29 mouse cellular contexts compared by ENCODE assay signal in genomic region chr17:51415746-51416145, GRCm38 (mm10).
DNase-seq lines count a peak whose midpoint lies in the region; ATAC-seq and TF ChIP-seq lines count a peak whose summit lies in the region.
"Had no signal": no experiment of that assay in that cellular context is flagged by ENCODE, and none has a peak within 500 bp of the region (broad histone marks: within the 10 kb centered on the region; RNA-seq: fewer than 3 reads in every experiment).

No protein-coding gene starts in this region.

- no peak overlapping the region for H3K4me2 ChIP-seq in heart, embryonic 12.5 days
- no peak overlapping the region for H3K4me2 ChIP-seq in lung, embryonic 14.5 days
- H3K4me2 ChIP-seq: embryonic facial prominence, embryonic 12.5 days; hindbrain, embryonic 15.5 days; limb, embryonic 12.5 days; midbrain, embryonic 11.5 days; stomach, embryonic 15.5 days had no signal

- no peaks in the 10 kb centered on the region for H3K9me3 ChIP-seq in heart, embryonic 12.5 days (replicated peaks)
- no peaks in the 10 kb centered on the region for H3K9me3 ChIP-seq in lung, embryonic 14.5 days (ENCODE audit: low read depth, low read length)
- H3K9me3 ChIP-seq: embryonic facial prominence, embryonic 12.5 days; hindbrain, embryonic 10.5 days; hindbrain, embryonic 15.5 days; limb, embryonic 12.5 days; stomach, embryonic 15.5 days had no signal

- H3K27me3 ChIP-seq in heart, embryonic 12.5 days (replicated peaks), result no peaks in the 10 kb centered on the region
- no peaks in the 10 kb centered on the region for H3K27me3 ChIP-seq in lung, embryonic 14.5 days (ENCODE audit: insufficient read depth, low read length)
- H3K27me3 ChIP-seq: embryonic facial prominence, embryonic 12.5 days; hindbrain, embryonic 15.5 days; limb, embryonic 12.5 days; stomach, embryonic 15.5 days had no signal

- H3K36me3 ChIP-seq in heart, embryonic 12.5 days, result no peaks in the 10 kb centered on the region
- no peaks in the 10 kb centered on the region for H3K36me3 ChIP-seq in lung, embryonic 14.5 days (ENCODE audit: insufficient read depth)
- H3K36me3 ChIP-seq: embryonic facial prominence, embryonic 12.5 days; G1E; hindbrain, embryonic 10.5 days; hindbrain, embryonic 15.5 days; limb, embryonic 12.5 days; stomach, embryonic 15.5 days had no signal

- no peak overlapping the region for H3K27ac ChIP-seq in heart, embryonic 12.5 days (ENCODE audit: poor library complexity, severe bottlenecking)
- H3K27ac ChIP-seq in lung, embryonic 14.5 days (ENCODE audit: low read depth), result no peak overlapping the region
- H3K27ac ChIP-seq: embryonic facial prominence, embryonic 12.5 days; hindbrain, embryonic 10.5 days; hindbrain, embryonic 15.5 days; limb, embryonic 12.5 days; stomach, embryonic 15.5 days had no signal

- intact Hi-C loops in heart, postnatal 10 days (cut with DNase I), result no loop called here

- ATAC-seq in heart, embryonic 12.5 days (ENCODE audit: insufficient number of reproducible peaks, low FRiP score), result no peak
- no peak for ATAC-seq in lung, embryonic 14.5 days (ENCODE audit: insufficient read depth)
- ATAC-seq: forebrain, embryonic 14.5 days; inflammation-experienced regulatory T-cells, adult 6 months; liver, postnatal 0 days; midbrain, embryonic 16.5 days had no signal

- WGBS in heart, embryonic 12.5 days, result 69% methylated on average over 6 of the region's 6 CpGs
- 77% methylated on average over 6 of the region's 6 CpGs for WGBS in lung, embryonic 14.5 days

- DNase-seq in adrenal gland, postnatal 14 days, result peak; percentile 9
- DNase-seq in adrenal gland, postnatal 4 days (ENCODE audit: low spot score in 2 of 2), result no peak
- DNase-seq in heart, postnatal 10 days, result peak; percentile 13 to 15
- DNase-seq in lung, embryonic 14.5 days, result peak; percentile 46
- DNase-seq in lung, postnatal 36 days, result no peak
- DNase-seq in testis, postnatal 10 days (ENCODE audit: low spot score), result peak; percentile 47
- DNase-seq in testis, postnatal 14 days (ENCODE audit: low spot score), result no peak
- DNase-seq: adrenal gland, postnatal 25 days; cerebellum, adult 8-10 months; embryo, embryonic 11 days; gastrocnemius, postnatal 36 days; kidney, adult 11 months; kidney, postnatal 14 days; layer of hippocampus, adult 9-11 months; liver, postnatal 0 days; right cerebral cortex, postnatal 25 days; thymus, adult 18-20 months; thymus, postnatal 25 days had no signal

- H3K9ac ChIP-seq in heart, embryonic 12.5 days, result no peak overlapping the region
- H3K9ac ChIP-seq in lung, embryonic 14.5 days, result no peak overlapping the region
- H3K9ac ChIP-seq: embryonic facial prominence, embryonic 12.5 days; hindbrain, embryonic 15.5 days; limb, embryonic 12.5 days; liver, postnatal 0 days; stomach, embryonic 15.5 days had no signal

- no peak for TF ChIP-seq CTCF in lung, embryonic 14.5 days (IDR thresholded peaks at IDR 0.05; ENCODE audit: low read depth)

- H3K4me1 ChIP-seq in heart, embryonic 12.5 days (replicated peaks), result no peaks in the 10 kb centered on the region
- H3K4me1 ChIP-seq in lung, embryonic 14.5 days (ENCODE audit: insufficient read depth), result no peaks in the 10 kb centered on the region
- H3K4me1 ChIP-seq: embryonic facial prominence, embryonic 12.5 days; hindbrain, embryonic 10.5 days; hindbrain, embryonic 15.5 days; limb, embryonic 12.5 days; stomach, embryonic 15.5 days had no signal

- no peak overlapping the region for H3K4me3 ChIP-seq in heart, embryonic 12.5 days
- no peak overlapping the region for H3K4me3 ChIP-seq in lung, embryonic 14.5 days (ENCODE audit: low read depth, low read length)
- H3K4me3 ChIP-seq: embryonic facial prominence, embryonic 12.5 days; hindbrain, embryonic 10.5 days; hindbrain, embryonic 15.5 days; limb, embryonic 12.5 days; stomach, embryonic 15.5 days had no signal

Comparison
In these comparisons a context has a peak if more than half of its experiments do, and no peak if none do; other contexts are left out.
1. DNase-seq: peak in adrenal gland, postnatal 14 days (single experiment), heart, postnatal 10 days (2 of 2), lung, embryonic 14.5 days (single experiment) and testis, postnatal 10 days (single experiment); none in adrenal gland, postnatal 4 days (0 of 2), lung, postnatal 36 days (single experiment) and testis, postnatal 14 days (single experiment).